Mouse (Mus musculus): ENCODE results near the gene Cdhr3.

The Cdhr3 gene

DNA sequence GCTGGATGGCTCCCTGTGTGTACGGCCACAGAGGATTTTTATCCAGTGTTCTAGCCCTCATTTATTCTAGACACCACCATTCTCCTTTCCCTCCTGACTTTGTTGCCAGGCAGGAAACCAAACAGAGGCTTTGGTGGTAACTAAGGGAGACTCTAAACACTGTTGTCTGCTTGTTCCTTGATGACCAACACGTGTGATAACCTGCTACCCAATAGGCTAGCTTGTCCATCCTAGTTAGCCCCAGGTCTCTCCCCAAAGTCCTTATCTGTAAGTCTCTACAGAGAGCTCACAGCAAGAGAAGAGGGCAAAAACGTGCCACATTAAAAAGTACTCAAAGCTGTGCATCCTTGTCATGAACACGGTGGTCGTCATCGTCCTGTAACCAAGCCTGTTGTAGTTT, at the start of gene Cdhr3:
TSS of gene Cdhr3 (minus strand) at position 101 of the 400 bp plus-strand sequence.
- DNase-seq (ENCODE audit: low read depth, low spot score) = no peak

GRCm38 (mm10) chr12:33139083-33139482, 46.4 kb upstream of the Cdhr3 start:
- DNase-seq (ENCODE audit: low read depth, low spot score) = no peak

DNA sequence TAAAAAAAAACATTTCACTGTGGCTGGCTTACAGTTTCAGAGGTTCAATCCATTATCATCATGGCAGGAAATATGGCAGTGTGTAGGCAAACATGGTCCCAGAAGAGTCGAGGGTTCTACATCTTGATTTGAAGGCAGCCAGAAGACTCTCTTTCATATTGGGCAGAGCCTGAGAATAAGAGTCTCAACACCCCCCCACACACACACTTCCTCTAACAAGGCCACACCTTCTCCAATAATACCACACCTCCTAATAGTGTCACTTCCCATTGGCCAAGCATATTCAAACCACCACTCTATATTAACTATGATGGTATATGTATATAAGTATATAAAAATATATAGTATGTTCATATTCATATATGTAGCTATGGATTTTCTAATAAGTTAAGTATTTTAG, 45.2 kb upstream of the Cdhr3 start:
- no peak for DNase-seq (ENCODE audit: low read depth, low spot score)

DNA sequence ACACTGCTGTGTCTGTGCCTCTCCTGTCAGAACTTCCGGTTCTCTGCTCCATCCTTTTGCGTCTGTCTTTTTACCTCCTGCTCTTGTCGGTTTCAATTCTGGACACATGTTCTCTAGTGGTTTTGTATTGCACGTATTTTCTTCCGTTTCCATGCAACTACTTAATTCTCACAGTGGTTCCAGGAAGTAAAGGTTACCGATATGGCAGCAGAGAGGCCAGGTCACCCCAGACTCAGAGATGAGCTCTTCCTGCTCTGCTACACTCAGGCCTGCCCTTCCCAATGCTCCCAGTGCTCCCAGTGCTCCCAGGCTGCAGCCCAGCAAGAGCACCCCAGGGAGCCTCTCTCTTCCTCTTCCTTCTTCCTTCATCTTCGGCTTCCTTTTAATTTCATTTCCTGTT, 39.1 kb upstream of the Cdhr3 start:
- DNase-seq (ENCODE audit: low read depth, low spot score) = no peak

- DNase-seq (ENCODE audit: low read depth, low spot score) = no peak
Observed at GRCm38 (mm10) chr12:33130401-33130800, 37.7 kb upstream of the Cdhr3 start.

DNA sequence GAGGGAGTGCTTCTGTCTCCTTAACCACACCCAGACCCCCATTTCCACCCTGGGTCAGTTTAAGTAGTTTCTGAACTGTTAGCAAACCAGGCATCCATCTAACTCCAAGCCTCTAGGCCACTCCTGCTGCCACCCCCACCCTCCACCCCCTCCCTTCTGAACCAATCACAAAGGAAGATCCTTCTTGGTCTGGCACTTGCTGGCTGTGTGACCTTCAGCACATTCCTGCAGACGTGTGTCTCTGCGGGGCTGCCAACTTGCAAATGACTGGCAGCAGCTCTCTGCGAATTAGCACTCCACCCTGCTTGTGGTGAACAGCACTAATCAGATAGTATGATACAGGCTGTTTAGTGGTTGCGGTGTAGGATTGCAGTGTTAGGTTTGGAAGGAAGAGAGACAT, 36.7 kb upstream of the Cdhr3 start:
- no peak for DNase-seq (ENCODE audit: low read depth, low spot score)

- DNase-seq (ENCODE audit: low read depth, low spot score) = no peak
Observed at GRCm38 (mm10) chr12:33128702-33129101, 36.0 kb upstream of the Cdhr3 start.

DNA sequence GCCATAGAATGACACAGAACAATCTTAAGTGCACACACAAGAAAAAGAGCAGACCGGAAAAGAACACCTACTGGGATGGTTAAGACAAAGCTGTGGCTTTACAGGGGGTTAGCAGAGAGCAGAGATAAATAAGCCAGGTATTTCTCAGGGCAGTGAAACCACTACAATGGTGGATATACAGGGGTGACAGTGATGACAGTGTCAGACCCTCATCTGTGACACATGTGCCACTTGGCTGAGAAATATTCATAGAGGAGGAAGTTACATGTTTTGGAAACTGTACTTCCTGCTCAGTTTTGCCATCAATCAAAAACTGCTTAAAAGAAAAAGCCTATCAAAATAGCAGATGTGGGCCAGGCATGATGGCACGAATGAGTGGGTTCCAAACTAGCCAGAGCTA, 35.4 kb upstream of the Cdhr3 start:
- no peak for DNase-seq (ENCODE audit: low read depth, low spot score)

DNA sequence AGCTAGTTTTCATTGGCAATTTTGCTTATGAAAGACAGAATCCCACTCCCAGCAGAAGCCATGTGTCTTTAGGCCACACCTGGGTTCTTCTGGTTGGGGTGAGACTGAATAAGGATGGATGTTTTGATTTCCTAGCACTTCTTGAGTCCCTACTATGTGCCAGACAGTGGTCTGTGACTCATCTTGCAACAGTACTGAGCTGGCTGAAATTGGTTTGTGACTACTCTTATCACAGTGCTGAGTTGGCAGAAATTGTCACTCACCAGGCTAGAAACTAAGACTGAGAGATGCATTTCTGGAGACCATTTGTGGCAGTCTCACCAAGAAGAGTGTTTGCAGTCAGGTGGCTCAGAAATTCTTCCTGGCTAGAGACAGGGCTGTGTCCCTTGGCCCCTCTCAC, 33.6 kb upstream of the Cdhr3 start:
- no peak for DNase-seq (ENCODE audit: low read depth, low spot score)

DNA sequence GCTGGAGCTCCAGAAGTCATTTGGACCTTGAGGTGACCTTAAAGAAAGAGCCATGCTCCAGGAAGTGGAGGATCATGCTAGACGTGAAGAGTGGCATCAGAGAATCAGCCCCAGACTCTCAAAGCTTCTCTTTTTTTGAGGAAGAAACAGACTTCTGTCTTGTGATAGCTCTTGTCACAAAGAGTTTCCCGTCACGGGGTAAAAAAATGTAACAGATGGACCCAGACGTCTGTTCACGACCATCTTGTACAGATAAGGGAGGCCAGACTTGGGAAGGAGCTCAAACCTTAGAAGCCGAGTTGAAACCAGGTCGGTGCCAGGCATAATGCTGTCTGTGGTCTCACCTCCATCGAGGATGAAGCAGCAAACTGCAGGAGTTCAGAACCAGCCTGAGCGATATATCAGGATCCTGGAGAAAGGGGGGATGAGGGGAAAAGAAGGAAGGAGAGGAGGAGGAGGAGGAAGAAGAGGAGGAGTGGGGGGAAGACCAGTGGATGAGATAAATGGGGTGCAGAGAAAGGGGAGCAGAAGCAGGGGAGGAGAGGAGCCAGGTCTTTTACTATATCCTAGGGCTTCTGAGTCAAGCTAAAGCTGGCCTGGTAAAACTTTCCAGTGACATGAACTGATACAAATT, 33.0 kb upstream of the Cdhr3 start:
- no peak for DNase-seq (ENCODE audit: low read depth, low spot score)

- DNase-seq (ENCODE audit: low read depth, low spot score) = no peak
Observed at GRCm38 (mm10) chr12:33118624-33119301, 26.1 kb upstream of the Cdhr3 start.

DNA sequence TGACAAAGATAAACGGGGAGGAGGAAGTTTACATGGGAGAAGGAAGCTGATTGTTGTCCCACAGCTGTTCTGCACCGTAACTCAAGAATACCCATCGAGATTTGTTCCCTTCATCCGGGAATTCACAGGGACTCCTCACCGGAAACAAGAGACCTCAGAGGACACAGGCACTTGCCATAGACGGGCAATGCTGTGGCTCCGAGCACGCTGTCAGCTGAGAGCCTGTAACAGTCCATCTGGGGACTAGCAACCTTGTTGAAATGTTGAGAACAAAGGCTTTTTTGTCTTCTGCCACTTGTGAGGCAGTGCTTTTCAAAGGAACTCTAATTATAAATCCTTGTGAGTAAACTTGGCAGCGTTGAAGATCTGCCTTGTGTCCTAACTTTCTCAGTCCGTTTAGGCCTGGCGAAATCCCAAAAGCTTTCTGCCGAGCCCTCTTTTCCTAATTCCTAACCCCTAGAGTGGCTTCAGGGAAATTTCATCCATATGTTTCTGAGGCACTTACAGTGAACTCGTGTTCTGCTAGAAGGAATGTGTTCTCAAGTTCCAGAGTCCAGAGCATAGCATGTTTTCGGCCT, 18.3 kb upstream of the Cdhr3 start:
- DNase-seq (ENCODE audit: low read depth, low spot score) = peak; percentile 51

DNA sequence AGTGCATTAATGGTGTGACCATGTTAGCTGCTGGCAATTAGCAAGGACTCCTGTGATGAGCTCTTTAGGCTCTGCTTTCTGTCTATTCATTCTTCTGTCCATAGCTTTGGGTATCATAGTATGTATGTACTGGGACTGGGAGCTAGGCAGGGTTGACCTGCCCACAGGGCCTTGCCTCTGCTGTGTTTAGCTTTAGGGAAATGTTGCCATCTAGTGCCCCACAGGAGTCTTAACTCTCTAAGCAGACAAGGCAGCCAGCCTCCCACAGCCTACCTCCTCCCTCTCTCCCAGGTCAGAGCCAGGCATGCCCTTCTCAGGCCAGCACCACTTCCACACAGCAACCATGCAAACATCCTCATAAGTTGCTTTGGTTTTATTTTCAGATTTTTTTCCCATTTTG, 16.9 kb upstream of the Cdhr3 start:
- peak; percentile 31 for DNase-seq (ENCODE audit: low read depth, low spot score)

GRCm38 (mm10) chr12:33106438-33107167, 13.9 kb upstream of the Cdhr3 start:
- no peak for DNase-seq (ENCODE audit: low read depth, low spot score)

GRCm38 (mm10) chr12:33105724-33106123, 13.0 kb upstream of the Cdhr3 start:
- DNase-seq (ENCODE audit: low read depth, low spot score) = no peak

GRCm38 (mm10) chr12:33102342-33103115, 9.9 kb upstream of the Cdhr3 start:
- DNase-seq (ENCODE audit: low read depth, low spot score) = no peak

GRCm38 (mm10) chr12:33101627-33102026, 9.0 kb upstream of the Cdhr3 start:
- no peak for DNase-seq (ENCODE audit: low read depth, low spot score)

DNA sequence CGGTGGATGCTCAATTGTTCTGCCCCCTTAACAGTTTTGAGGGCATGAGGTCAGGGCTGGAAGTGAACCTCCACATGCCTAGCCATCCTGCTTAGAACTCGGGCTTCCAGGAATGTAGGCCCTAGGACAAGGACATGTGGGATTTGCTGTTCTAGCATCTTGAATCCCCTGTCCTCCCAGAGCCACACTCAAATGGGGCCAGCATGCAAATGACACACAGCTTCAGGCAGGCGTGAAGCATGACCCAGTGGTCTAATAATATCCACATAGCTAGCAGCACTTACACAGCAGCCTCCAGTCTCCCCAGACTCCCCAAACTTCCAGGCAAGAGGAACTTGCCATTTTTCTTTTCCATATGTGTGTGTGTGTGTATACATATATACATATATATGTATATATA, 3.3 kb upstream of the Cdhr3 start:
- DNase-seq (ENCODE audit: low read depth, low spot score) = no peak

DNA sequence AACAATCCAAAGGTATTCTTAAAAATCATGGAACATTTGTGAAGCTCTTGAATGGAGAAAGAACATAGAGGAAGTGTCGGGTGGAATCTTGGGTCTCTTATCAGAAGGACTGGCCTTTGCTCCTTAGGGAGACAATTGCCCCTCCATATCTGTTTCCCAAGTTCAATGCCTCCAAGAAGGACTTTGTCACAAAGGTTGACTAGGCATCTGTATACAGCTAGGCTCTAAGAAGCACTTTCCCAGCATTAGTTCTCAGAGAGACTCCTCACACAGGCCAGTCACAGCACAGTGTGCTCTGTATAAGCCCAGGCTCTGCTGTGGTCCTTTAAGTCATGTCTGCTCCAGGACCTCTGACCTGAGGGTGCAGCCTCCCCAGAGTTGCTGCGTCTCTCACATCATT, 479 bp downstream of the Cdhr3 start:
- no peak for DNase-seq (ENCODE audit: low read depth, low spot score)

DNA sequence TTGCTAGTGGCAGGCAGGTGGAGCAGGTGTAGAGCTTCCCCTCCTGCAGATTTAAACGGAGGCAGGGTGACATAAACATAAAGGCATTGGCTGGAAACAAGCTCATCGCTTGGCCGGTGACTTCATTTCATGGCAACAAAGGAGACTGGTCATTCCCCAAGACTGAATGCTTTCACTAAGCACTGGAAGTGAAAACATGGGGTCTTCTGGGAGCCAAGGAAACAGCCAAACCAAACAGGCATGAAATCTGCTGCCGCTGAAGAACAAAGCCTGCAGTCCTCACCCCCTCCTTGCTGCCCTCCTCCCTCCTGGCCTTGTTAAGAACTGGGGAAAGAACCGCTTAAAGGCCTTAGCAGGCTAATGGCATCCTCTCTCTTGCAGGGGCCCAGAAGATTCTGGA, 6.5 kb downstream of the Cdhr3 start:
- no peak for DNase-seq (ENCODE audit: low read depth, low spot score)

GRCm38 (mm10) chr12:33084683-33085082, 8.0 kb downstream of the Cdhr3 start:
- DNase-seq (ENCODE audit: low read depth, low spot score) = peak; percentile 71

- DNase-seq (ENCODE audit: low read depth, low spot score) = no peak
Observed at GRCm38 (mm10) chr12:33083362-33083761, 9.3 kb downstream of the Cdhr3 start.

All from forelimb bud, embryonic 11.5 days (tissue).